Mouse (Mus musculus): ENCODE measurements around the gene Synrg. TPM values are rescaled to one million over a fixed set of nuclear protein-coding genes. Genes with fewer than 3 reads are reported as not detected.

The Synrg gene
- polyA plus RNA-seq, 1 experiment from 2014 or later: 6.0 TPM

- H3K4me1 ChIP-seq (replicated peaks; ENCODE audit: control insufficient read depth, insufficient read depth, low read length): no peaks in the 10 kb centered on the region
- peak; percentile 41 for ATAC-seq
- no peak overlapping the region for H3K9ac ChIP-seq (ENCODE audit: low read depth, low read length)
- no peaks in the 10 kb centered on the region for H3K27me3 ChIP-seq (replicated peaks; ENCODE audit: control insufficient read depth, insufficient read depth, low read length)
- WGBS: 12% methylated on average over 7 of the region's 7 CpGs
- H3K4me2 ChIP-seq (replicated peaks; ENCODE audit: low read depth): no peak overlapping the region
- no peak overlapping the region for H3K4me3 ChIP-seq (ENCODE audit: low read depth, low read length)
- H3K27ac ChIP-seq (ENCODE audit: low read depth, low read length): no peak overlapping the region
- peak; percentile 98 for TF ChIP-seq CTCF (IDR thresholded peaks at IDR 0.05; ENCODE audit: low read depth)
- H3K9me3 ChIP-seq (ENCODE audit: control insufficient read depth): no peaks in the 10 kb centered on the region
- no peaks in the 10 kb centered on the region for H3K36me3 ChIP-seq (ENCODE audit: control insufficient read depth, insufficient read depth)
Measured at GRCm38 (mm10) chr11:83935986-83936665, 28.1 kb upstream of the Synrg start.

GRCm38 (mm10) chr11:83938556-83938955, 25.7 kb upstream of the Synrg start:
- Histone ChIP-seq H3K9me3 (ENCODE audit: control insufficient read depth) (no peaks in the 10 kb centered on the region), H3K4me2 (replicated peaks; ENCODE audit: low read depth) (no peak overlapping the region), H3K4me1 (replicated peaks; ENCODE audit: control insufficient read depth, insufficient read depth, low read length) (no peaks in the 10 kb centered on the region; the same call in 1 of the 2 replicates), H3K36me3 (ENCODE audit: control insufficient read depth, insufficient read depth) (0 out of 2 replicates have a peak, but pooled peaks cover 2% of the 10 kb centered on the region), H3K27ac (ENCODE audit: low read depth, low read length) (no peak overlapping the region), H3K9ac (ENCODE audit: low read depth, low read length) (no peak overlapping the region), H3K4me3 (ENCODE audit: low read depth, low read length) (no peak overlapping the region), H3K27me3 (replicated peaks; ENCODE audit: control insufficient read depth, insufficient read depth, low read length) (no peaks in the 10 kb centered on the region)
- ATAC-seq: no peak
- TF ChIP-seq CTCF (IDR thresholded peaks at IDR 0.05; ENCODE audit: low read depth): no peak
- 81% methylated on average over 8 of the region's 8 CpGs for WGBS

DNA sequence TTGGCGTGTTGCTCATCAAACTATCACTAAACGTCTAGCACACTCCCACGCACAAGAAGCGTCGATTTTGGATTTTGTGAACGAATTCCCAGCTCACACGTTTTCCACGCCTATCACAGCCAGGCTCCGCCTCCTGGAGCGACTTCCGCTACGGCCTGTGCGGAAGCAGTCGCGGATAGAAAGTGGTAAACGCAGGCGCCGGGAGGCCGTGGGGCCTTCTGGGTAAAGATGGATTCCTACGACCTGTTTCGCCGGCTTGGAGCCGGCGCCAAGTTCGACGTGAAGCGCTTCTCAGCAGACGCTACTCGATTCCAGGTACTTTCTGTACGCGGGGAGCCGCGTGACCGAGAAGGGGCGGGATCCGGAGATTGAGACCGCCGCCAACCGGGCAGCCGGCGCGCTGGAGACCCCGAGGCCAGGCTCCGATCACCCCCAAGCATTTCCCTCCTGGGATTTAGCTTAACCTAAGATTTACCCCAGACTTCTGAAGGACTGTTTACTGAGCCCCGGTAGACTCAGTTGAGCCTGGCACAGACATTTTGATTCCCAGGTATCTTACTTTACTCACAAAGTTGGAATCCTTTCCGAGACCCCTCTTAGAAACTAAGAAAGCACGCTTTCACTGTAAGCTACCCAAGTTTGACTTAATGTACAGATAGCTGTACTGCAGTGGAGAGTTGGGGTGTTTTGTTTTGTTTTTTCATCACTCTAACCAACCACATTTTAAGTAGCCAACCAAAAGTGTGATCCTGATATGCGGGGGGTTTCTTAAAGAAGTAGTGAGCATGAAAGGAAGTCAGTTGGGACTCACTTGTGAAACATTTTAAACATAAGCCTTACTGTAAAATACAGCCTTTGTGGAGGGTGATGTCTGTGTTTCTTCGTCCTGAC, 22.0 kb upstream of the Synrg start, which contains the start of gene Ddx52:
Gene Ddx52, plus strand, starts transcription at position 113 of the 891 bp plus-strand sequence.
- no peaks in the 10 kb centered on the region; the same call in 1 of the 2 replicates for H3K4me1 ChIP-seq (replicated peaks; ENCODE audit: control insufficient read depth, insufficient read depth, low read length)
- H3K27me3 ChIP-seq (replicated peaks; ENCODE audit: control insufficient read depth, insufficient read depth, low read length): no peaks in the 10 kb centered on the region
- peaks cover 32% of the 10 kb centered on the region for H3K36me3 ChIP-seq (ENCODE audit: control insufficient read depth, insufficient read depth)
- peak; percentile 90 for ATAC-seq
- WGBS: under 1% methylated on average over 49 of the region's 49 CpGs
- peak within 1 kb of the TSS; percentile 92 for H3K4me3 ChIP-seq (ENCODE audit: low read depth, low read length)
- peak within 1 kb of the TSS; percentile 81 for H3K4me2 ChIP-seq (replicated peaks; ENCODE audit: low read depth)
- peak within 1 kb of the TSS; percentile 75 for H3K27ac ChIP-seq (ENCODE audit: low read depth, low read length)
- no peak for TF ChIP-seq CTCF (IDR thresholded peaks at IDR 0.05; ENCODE audit: low read depth)
- peak within 1 kb of the TSS; percentile 91 for H3K9ac ChIP-seq (ENCODE audit: low read depth, low read length)
- H3K9me3 ChIP-seq (ENCODE audit: control insufficient read depth): no peaks in the 10 kb centered on the region

DNA sequence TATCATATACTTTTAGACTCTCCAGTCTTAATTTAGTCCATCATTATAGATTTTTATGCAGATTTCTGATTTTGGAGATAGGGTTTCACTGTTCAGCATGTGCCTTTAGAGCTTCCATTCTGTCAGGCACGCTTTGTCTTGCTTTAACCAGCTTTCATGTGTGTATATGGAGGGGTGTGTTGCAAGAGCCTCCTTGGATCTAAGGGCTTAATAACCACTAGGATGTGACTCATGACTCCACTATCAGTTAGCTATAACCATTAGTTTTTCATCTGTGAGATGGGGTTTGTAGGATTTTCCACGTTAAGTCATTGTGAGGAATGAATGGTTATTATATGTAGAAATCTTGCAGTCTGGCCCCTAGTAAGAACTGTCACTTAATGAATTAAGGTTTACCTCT, 7.4 kb upstream of the Synrg start:
- no peaks in the 10 kb centered on the region for H3K4me1 ChIP-seq (replicated peaks; ENCODE audit: control insufficient read depth, insufficient read depth, low read length)
- H3K4me3 ChIP-seq (ENCODE audit: low read depth, low read length): no peak overlapping the region
- TF ChIP-seq CTCF (IDR thresholded peaks at IDR 0.05; ENCODE audit: low read depth): no peak
- H3K27ac ChIP-seq (ENCODE audit: low read depth, low read length): no peak overlapping the region
- H3K27me3 ChIP-seq (replicated peaks; ENCODE audit: control insufficient read depth, insufficient read depth, low read length): no peaks in the 10 kb centered on the region
- H3K9ac ChIP-seq (ENCODE audit: low read depth, low read length): no peak overlapping the region
- WGBS: 65% methylated on average over 2 of the region's 2 CpGs
- peaks cover 84% of the 10 kb centered on the region for H3K36me3 ChIP-seq (ENCODE audit: control insufficient read depth, insufficient read depth)
- ATAC-seq: no peak
- no peak overlapping the region for H3K4me2 ChIP-seq (replicated peaks; ENCODE audit: low read depth)
- no peaks in the 10 kb centered on the region for H3K9me3 ChIP-seq (ENCODE audit: control insufficient read depth)

DNA sequence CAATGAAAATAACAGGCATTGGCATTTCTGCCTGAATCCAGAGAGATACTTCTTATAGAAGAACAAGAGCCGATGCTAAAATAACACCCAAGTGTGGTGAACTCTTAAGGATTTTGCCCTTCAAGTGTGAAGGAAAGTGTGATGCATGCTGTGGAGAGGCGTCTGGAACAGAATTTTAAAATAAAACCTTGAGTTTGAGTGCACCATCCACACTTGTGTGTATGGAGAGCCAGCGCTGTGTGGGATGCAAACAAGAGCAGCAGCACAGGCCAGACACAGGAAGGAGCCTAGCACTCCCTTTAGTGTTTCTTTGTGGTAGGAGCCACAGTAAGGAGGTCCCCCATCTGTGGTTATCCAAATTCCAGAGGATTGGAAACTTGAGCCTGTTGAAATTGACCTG, 2.2 kb upstream of the Synrg start:
- Histone ChIP-seq H3K4me1 (replicated peaks; ENCODE audit: control insufficient read depth, insufficient read depth, low read length) (no peaks in the 10 kb centered on the region), H3K4me2 (replicated peaks; ENCODE audit: low read depth) (no peak overlapping the region), H3K36me3 (ENCODE audit: control insufficient read depth, insufficient read depth) (peaks cover 42% of the 10 kb centered on the region), H3K27me3 (replicated peaks; ENCODE audit: control insufficient read depth, insufficient read depth, low read length) (no peaks in the 10 kb centered on the region), H3K9ac (ENCODE audit: low read depth, low read length) (no peak overlapping the region), H3K27ac (ENCODE audit: low read depth, low read length) (no peak overlapping the region), H3K9me3 (ENCODE audit: control insufficient read depth) (no peaks in the 10 kb centered on the region), H3K4me3 (ENCODE audit: low read depth, low read length) (no peak overlapping the region)
- no peak for TF ChIP-seq CTCF (IDR thresholded peaks at IDR 0.05; ENCODE audit: low read depth)
- 91% methylated on average over 3 of the region's 3 CpGs for WGBS
- ATAC-seq: no peak

DNA sequence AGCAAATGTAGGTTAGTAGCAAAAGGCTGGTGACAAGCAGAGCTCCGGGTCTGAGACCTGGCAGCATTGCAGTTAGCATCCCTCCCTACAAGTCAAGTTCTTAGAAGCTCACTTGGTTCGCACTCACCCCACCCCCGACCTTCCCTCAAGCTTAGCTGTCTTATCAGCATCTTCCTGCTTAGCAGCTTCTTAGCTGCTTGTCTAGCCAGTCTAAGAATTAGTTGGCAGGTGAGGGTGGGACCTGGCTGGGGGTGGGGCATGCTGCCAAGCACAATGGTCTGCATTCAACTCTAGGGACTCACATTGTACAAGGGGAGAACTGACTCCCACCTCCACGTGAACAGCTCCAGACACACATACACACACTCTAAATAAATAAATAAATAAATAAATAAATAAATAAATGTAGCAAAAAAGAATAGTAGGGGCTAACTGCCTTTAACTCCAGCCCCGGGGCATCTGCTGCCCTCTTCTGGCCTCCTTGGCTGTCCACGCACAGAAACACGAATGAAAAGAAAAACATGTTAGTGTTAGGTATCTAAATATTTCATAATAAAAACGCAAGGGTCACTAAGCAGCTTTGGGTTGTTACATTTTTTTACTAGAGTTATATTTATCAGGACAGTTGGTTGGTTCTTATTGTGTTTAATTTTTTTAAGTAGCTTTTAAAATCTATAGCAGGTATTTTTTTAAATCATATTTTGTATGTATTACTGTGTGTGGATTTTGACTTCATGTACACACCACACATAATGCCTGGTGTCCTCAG, 3.4 kb downstream of the Synrg start:
- H3K4me1 ChIP-seq (replicated peaks; ENCODE audit: control insufficient read depth, insufficient read depth, low read length): no peaks in the 10 kb centered on the region
- peaks cover 6% of the 10 kb centered on the region for H3K36me3 ChIP-seq (ENCODE audit: control insufficient read depth, insufficient read depth)
- no peak overlapping the region for H3K9ac ChIP-seq (ENCODE audit: low read depth, low read length)
- ATAC-seq: no peak
- no peaks in the 10 kb centered on the region for H3K9me3 ChIP-seq (ENCODE audit: control insufficient read depth)
- peak; percentile 45 for TF ChIP-seq CTCF (IDR thresholded peaks at IDR 0.05; ENCODE audit: low read depth)
- H3K4me3 ChIP-seq (ENCODE audit: low read depth, low read length): no peak overlapping the region
- no peaks in the 10 kb centered on the region for H3K27me3 ChIP-seq (replicated peaks; ENCODE audit: control insufficient read depth, insufficient read depth, low read length)
- WGBS: 38% methylated on average over 8 of the region's 8 CpGs
- H3K4me2 ChIP-seq (replicated peaks; ENCODE audit: low read depth): no peak overlapping the region
- no peak overlapping the region for H3K27ac ChIP-seq (ENCODE audit: low read depth, low read length)
